Mouse (Mus musculus): ENCODE results near the gene Nek7. TPM values are rescaled to one million over a fixed set of nuclear protein-coding genes. Genes with fewer than 3 reads are reported as not detected.
A peak's percentile ranks its signal among the peaks of the same experiment; 100 is the strongest.

Gene Nek7
- polyA plus RNA-seq, 1 experiment from 2014 or later: 27.7 TPM

GRCm38 (mm10) chr1:138628486-138628885 is 8.5 kb upstream of the Nek7 start:
- WGBS: 86% methylated on average over 3 of the region's 3 CpGs
- no peak for DNase-seq (ENCODE audit: low spot score)

GRCm38 (mm10) chr1:138627804-138628203 is 7.9 kb upstream of the Nek7 start:
- DNase-seq (ENCODE audit: low spot score) (no peak), ATAC-seq (ENCODE audit: low FRiP score) (no peak)
- Histone ChIP-seq H3K9me3 (ENCODE audit: control insufficient read depth, low read length) (no peaks in the 10 kb centered on the region), H3K27ac (ENCODE audit: low read depth, low read length) (no peak overlapping the region), H3K36me3 (ENCODE audit: control insufficient read depth, insufficient read depth, low read length) (no peaks in the 10 kb centered on the region), H3K4me3 (ENCODE audit: low read depth, low read length) (no peak overlapping the region), H3K9ac (ENCODE audit: low read depth, low read length) (no peak overlapping the region), H3K27me3 (ENCODE audit: control insufficient read depth, insufficient read depth, low read length) (no peaks in the 10 kb centered on the region), H3K4me2 (replicated peaks; ENCODE audit: low read depth, low read length) (no peak overlapping the region), H3K4me1 (replicated peaks; ENCODE audit: control insufficient read depth, insufficient read depth, low read length) (no peaks in the 10 kb centered on the region)
- WGBS: 84% methylated on average over 3 of the region's 3 CpGs

More at GRCm38 (mm10) chr1:138628486-138628885, 8.5 kb upstream of the Nek7 start:
- Histone ChIP-seq H3K9me3 (ENCODE audit: control insufficient read depth, low read length) (no peaks in the 10 kb centered on the region), H3K27ac (ENCODE audit: low read depth, low read length) (no peak overlapping the region), H3K27me3 (ENCODE audit: control insufficient read depth, insufficient read depth, low read length) (no peaks in the 10 kb centered on the region), H3K4me1 (replicated peaks; ENCODE audit: control insufficient read depth, insufficient read depth, low read length) (no peaks in the 10 kb centered on the region), H3K36me3 (ENCODE audit: control insufficient read depth, insufficient read depth, low read length) (no peaks in the 10 kb centered on the region), H3K4me3 (ENCODE audit: low read depth, low read length) (no peak overlapping the region), H3K9ac (ENCODE audit: low read depth, low read length) (no peak overlapping the region), H3K4me2 (replicated peaks; ENCODE audit: low read depth, low read length) (no peak overlapping the region)
- no peak for ATAC-seq (ENCODE audit: low FRiP score)

GRCm38 (mm10) chr1:138626288-138626687 is 6.3 kb upstream of the Nek7 start:
- Histone ChIP-seq H3K9ac (ENCODE audit: low read depth, low read length) (no peak overlapping the region), H3K4me2 (replicated peaks; ENCODE audit: low read depth, low read length) (no peak overlapping the region), H3K9me3 (ENCODE audit: control insufficient read depth, low read length) (no peaks in the 10 kb centered on the region), H3K4me1 (replicated peaks; ENCODE audit: control insufficient read depth, insufficient read depth, low read length) (no peaks in the 10 kb centered on the region), H3K27ac (ENCODE audit: low read depth, low read length) (no peak overlapping the region), H3K27me3 (ENCODE audit: control insufficient read depth, insufficient read depth, low read length) (no peaks in the 10 kb centered on the region), H3K4me3 (ENCODE audit: low read depth, low read length) (no peak overlapping the region), H3K36me3 (ENCODE audit: control insufficient read depth, insufficient read depth, low read length) (no peaks in the 10 kb centered on the region)
- 79% methylated on average over 3 of the region's 3 CpGs for WGBS
- DNase-seq (ENCODE audit: low spot score) (no peak), ATAC-seq (ENCODE audit: low FRiP score) (no peak)

DNA sequence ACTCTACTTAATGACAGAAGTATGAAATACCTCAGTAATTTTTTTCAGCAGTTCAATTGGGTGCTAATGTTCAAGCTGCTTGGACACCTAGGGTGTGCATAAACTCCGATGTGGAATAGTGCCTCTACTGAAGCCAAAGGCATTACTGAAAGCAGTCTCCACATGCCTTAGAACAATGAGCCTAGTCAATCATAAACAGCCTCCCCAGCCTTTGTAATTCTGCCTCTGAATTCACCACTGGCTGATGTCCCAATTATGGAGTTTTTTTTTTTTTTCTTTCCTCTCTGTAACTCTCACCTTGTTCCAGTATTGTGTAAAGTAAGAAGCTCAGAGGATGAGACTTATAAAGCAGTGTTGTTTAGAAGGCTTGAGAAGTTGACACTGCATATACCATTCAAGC is 3.9 kb upstream of the Nek7 start:
- no peaks in the 10 kb centered on the region for H3K36me3 ChIP-seq (ENCODE audit: control insufficient read depth, insufficient read depth, low read length)
- DNase-seq (ENCODE audit: low spot score) (no peak), ATAC-seq (ENCODE audit: low FRiP score) (no peak)
- WGBS: 47% methylated on average over 1 of the region's 1 CpGs
- no peak overlapping the region for H3K4me2 ChIP-seq (replicated peaks; ENCODE audit: low read depth, low read length)
- no peak overlapping the region for H3K9ac ChIP-seq (ENCODE audit: low read depth, low read length)
- no peak overlapping the region for H3K4me3 ChIP-seq (ENCODE audit: low read depth, low read length)
- H3K9me3 ChIP-seq (ENCODE audit: control insufficient read depth, low read length): no peaks in the 10 kb centered on the region
- H3K27me3 ChIP-seq (ENCODE audit: control insufficient read depth, insufficient read depth, low read length): no peaks in the 10 kb centered on the region
- no peaks in the 10 kb centered on the region for H3K4me1 ChIP-seq (replicated peaks; ENCODE audit: control insufficient read depth, insufficient read depth, low read length)
- H3K27ac ChIP-seq (ENCODE audit: low read depth, low read length): no peak overlapping the region

DNA sequence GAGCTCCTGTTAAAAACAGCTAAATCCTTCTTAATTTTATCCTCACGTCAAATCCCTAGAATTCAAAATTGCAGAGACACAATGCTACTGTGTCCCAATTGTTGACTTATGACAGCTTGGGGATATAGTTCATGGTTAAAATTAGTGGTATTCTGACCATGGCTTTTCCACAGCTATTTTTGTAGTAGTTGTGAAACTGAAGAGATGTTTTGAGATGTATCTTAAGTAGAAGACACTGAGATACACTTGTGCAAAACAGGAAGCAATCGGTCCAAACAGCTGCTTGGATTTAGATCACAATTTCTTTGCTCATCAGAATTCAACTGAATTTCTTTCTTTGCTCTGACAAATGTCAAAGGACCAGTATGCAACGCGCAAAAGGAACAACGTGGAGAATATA is 2.9 kb upstream of the Nek7 start:
- DNase-seq (ENCODE audit: low spot score): no peak
- 91% methylated on average over 5 of the region's 5 CpGs for WGBS
- no peak overlapping the region for H3K4me2 ChIP-seq (replicated peaks; ENCODE audit: low read depth, low read length)

GRCm38 (mm10) chr1:138622431-138622830 is 2.5 kb upstream of the Nek7 start:
- no peak for ATAC-seq (ENCODE audit: low FRiP score)
- 83% methylated on average over 3 of the region's 3 CpGs for WGBS
- DNase-seq (ENCODE audit: low spot score): no peak
- Histone ChIP-seq H3K4me3 (ENCODE audit: low read depth, low read length) (no peak overlapping the region), H3K27me3 (ENCODE audit: control insufficient read depth, insufficient read depth, low read length) (no peaks in the 10 kb centered on the region), H3K9ac (ENCODE audit: low read depth, low read length) (no peak overlapping the region), H3K36me3 (ENCODE audit: control insufficient read depth, insufficient read depth, low read length) (no peaks in the 10 kb centered on the region), H3K4me1 (replicated peaks; ENCODE audit: control insufficient read depth, insufficient read depth, low read length) (no peaks in the 10 kb centered on the region), H3K27ac (ENCODE audit: low read depth, low read length) (no peak overlapping the region), H3K4me2 (replicated peaks; ENCODE audit: low read depth, low read length) (no peak overlapping the region), H3K9me3 (ENCODE audit: control insufficient read depth, low read length) (no peaks in the 10 kb centered on the region)

More for the DNA sequence above, 2.9 kb upstream of the Nek7 start:
- Histone ChIP-seq H3K27ac (ENCODE audit: low read depth, low read length) (no peak overlapping the region), H3K36me3 (ENCODE audit: control insufficient read depth, insufficient read depth, low read length) (no peaks in the 10 kb centered on the region), H3K9me3 (ENCODE audit: control insufficient read depth, low read length) (no peaks in the 10 kb centered on the region), H3K27me3 (ENCODE audit: control insufficient read depth, insufficient read depth, low read length) (no peaks in the 10 kb centered on the region), H3K9ac (ENCODE audit: low read depth, low read length) (no peak overlapping the region), H3K4me1 (replicated peaks; ENCODE audit: control insufficient read depth, insufficient read depth, low read length) (no peaks in the 10 kb centered on the region), H3K4me3 (ENCODE audit: low read depth, low read length) (no peak overlapping the region)
- no peak for ATAC-seq (ENCODE audit: low FRiP score)

DNA sequence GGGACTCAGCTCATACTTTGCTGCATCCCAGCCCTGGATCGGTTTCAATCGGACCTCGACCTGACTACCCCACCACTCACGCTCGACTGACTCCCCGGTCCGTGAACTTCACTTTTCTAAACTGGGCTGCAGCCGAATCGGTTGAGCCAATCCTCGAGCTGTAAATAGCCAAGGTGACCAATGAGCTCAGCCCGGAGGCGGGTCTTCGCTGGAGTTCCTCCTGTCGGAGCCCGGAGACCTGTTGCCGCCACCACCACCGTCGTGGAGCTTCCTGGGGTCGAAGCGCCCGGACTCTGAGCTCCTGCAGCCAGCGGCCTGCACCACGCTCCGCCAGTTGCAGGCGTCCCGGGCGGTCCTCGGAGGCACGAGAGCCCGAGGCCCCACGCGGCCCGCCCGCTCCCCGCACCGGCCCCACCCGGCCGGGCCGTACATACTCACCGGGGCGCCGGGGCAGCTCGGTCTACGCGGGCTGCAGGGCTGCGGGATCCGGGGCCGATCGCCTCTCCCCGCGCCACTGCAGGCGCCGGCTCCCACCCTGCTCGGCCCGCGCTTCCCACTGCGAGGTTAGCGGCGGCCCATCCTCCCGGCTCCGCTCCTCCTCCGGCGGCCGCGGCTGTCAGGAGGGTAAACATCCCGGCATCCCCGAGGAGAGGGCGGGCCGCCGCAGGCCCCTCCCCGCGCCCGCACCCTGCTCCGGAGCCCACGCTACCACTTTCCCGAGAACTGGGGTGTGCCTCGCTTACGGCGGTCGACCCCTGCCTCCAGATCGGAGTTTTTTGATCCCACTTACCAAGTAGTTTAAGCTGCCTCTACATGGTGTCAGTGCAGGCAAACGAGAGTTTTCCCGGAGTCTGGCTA is 598 bp downstream of the Nek7 start:
- DNase-seq (ENCODE audit: low spot score) (peak; percentile 96), ATAC-seq (ENCODE audit: low FRiP score) (peak; percentile 97)
- WGBS: under 1% methylated on average over 63 of the region's 83 CpGs

DNA sequence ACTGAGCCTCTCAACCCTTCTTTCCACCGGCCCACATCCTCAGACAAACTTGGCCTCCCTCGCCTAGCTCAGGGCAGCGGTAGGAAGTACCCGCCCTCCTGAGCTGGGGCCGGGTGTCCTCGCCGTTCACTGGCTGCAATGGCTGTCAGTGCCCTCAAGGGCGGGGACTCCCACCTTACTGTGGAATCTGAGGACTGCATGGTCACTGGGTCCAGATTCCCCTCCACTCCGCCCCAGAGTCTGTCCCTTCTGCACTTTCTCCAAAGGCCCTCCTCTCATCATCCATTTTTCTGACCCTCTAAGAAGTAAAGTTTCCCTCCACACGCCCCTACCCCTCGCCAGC is 2.0 kb downstream of the Nek7 start:
- no peaks in the 10 kb centered on the region for H3K4me1 ChIP-seq (replicated peaks; ENCODE audit: control insufficient read depth, insufficient read depth, low read length)
- no peaks in the 10 kb centered on the region for H3K27me3 ChIP-seq (ENCODE audit: control insufficient read depth, insufficient read depth, low read length)
- H3K9ac ChIP-seq (ENCODE audit: low read depth, low read length): peak overlapping the region; percentile 28; the same call in 1 of the 2 replicates
- peak; percentile 87 for ATAC-seq (ENCODE audit: low FRiP score)
- no peaks in the 10 kb centered on the region for H3K9me3 ChIP-seq (ENCODE audit: control insufficient read depth, low read length)
- 0 out of 2 replicates have a peak overlapping the region, but pooled peaks have one; percentile 47 for H3K27ac ChIP-seq (ENCODE audit: low read depth, low read length)
- H3K36me3 ChIP-seq (ENCODE audit: control insufficient read depth, insufficient read depth, low read length): no peaks in the 10 kb centered on the region
- H3K4me3 ChIP-seq (ENCODE audit: low read depth, low read length): peak overlapping the region; percentile 87
- H3K4me2 ChIP-seq (replicated peaks; ENCODE audit: low read depth, low read length): peak overlapping the region; percentile 69
- peak; percentile 82 for DNase-seq (ENCODE audit: low spot score)
- 2% methylated on average over 11 of the region's 11 CpGs for WGBS

More for the DNA sequence above, 598 bp downstream of the Nek7 start:
- H3K27ac ChIP-seq (ENCODE audit: low read depth, low read length): peak overlapping the region; percentile 88
- H3K9me3 ChIP-seq (ENCODE audit: control insufficient read depth, low read length): no peaks in the 10 kb centered on the region
- H3K36me3 ChIP-seq (ENCODE audit: control insufficient read depth, insufficient read depth, low read length): no peaks in the 10 kb centered on the region
- H3K9ac ChIP-seq (ENCODE audit: low read depth, low read length): peak overlapping the region; percentile 76
- no peaks in the 10 kb centered on the region for H3K4me1 ChIP-seq (replicated peaks; ENCODE audit: control insufficient read depth, insufficient read depth, low read length)
- peak overlapping the region; percentile 69 for H3K4me2 ChIP-seq (replicated peaks; ENCODE audit: low read depth, low read length)
- no peaks in the 10 kb centered on the region for H3K27me3 ChIP-seq (ENCODE audit: control insufficient read depth, insufficient read depth, low read length)
- H3K4me3 ChIP-seq (ENCODE audit: low read depth, low read length): peak overlapping the region; percentile 87
